Mouse (Mus musculus) erythroblast, embryonic 14.5 days (primary cell): ENCODE measurements around the gene Ralgapa1. TPM values are rescaled to one million over a fixed set of nuclear protein-coding genes. Genes with fewer than 3 reads are reported as not detected.
"Not testable (repeated sequence)": the region's sequence is repeated elsewhere in the genome, so short reads cannot be mapped to it uniquely, and the experiment has no call there.

Experiments
- H3K27me3 ChIP-seq: 2 replicates; pipeline ENCODE4 v1.6.1; 2012; ENCODE audit warnings: inconsistent platforms; ENCODE audit not compliant: control insufficient read depth
- H3K36me3 ChIP-seq: 2 replicates; pipeline ENCODE4 v1.6.1; 2012; ENCODE audit warnings: mild to moderate bottlenecking, inconsistent platforms; ENCODE audit not compliant: control insufficient read depth
- H3K4me1 ChIP-seq: 2 replicates; pipeline ENCODE4 v1.6.1; 2012; ENCODE audit warnings: inconsistent platforms; ENCODE audit not compliant: control insufficient read depth
- H3K4me3 ChIP-seq: replicated peaks from 2 replicates; pipeline ENCODE3; 2012; ENCODE audit warnings: moderate library complexity, mild to moderate bottlenecking, inconsistent platforms
- H3K9me3 ChIP-seq: 2 replicates; pipeline ENCODE4 v1.6.1; 2012; ENCODE audit warnings: low read length, inconsistent platforms, mixed read lengths; ENCODE audit not compliant: control insufficient read depth
- GATA1 ChIP-seq: IDR thresholded peaks from 2 replicates; pipeline ENCODE4 v1.6.1; 2012; ENCODE audit warnings: low read length, inconsistent platforms, mixed read lengths
- TAL1 ChIP-seq: IDR thresholded peaks from 3 replicates; pipeline ENCODE4 v1.6.1; 2012; ENCODE audit warnings: low read length, inconsistent platforms, mixed read lengths
- polyA plus RNA-seq: library from polyadenylated mRNA; stranded (reverse); fragments of >175 nt; gene quantifications from 2 replicates; pipeline ENCODE4 v1.2.3, GENCODE M21; 2012

Ralgapa1 gene
- polyA plus RNA-seq, 1 experiment, result 0.83 TPM

DNA sequence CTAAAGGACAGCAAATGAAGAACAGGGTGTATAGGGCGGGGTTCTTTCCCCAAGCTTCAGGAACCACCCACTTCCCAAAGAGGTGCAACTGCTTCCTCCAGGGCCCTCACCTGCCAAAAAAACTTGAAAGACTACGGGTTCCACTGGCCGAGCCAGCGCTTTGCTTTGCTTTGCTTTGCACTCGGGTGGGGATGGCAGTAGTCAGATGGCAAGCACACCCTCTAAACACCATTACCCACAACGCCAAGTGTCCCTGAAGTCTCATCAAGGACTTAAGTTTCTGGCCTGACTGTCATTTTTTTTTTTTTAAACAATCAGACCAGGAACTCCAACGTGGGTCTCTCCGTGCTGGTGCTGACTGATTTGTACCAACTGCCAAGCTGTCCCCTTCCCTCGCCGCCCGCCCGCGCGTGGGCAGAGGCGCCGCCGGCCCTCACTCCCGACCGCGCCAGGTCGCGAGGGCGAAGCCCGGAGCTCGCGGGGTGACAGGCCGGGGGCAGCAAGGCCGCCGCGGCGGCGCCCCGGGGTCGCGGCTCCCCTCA lies 777 bp downstream of the Ralgapa1 start:
- TF ChIP-seq GATA1 (no peak), TAL1 (no peak)
- Histone ChIP-seq H3K4me3 (peak overlapping the region; percentile 96), H3K27me3 (no peaks in the 10 kb centered on the region), H3K9me3 (no peaks in the 10 kb centered on the region), H3K4me1 (peaks cover 23% of the 10 kb centered on the region), H3K36me3 (no peaks in the 10 kb centered on the region)

DNA sequence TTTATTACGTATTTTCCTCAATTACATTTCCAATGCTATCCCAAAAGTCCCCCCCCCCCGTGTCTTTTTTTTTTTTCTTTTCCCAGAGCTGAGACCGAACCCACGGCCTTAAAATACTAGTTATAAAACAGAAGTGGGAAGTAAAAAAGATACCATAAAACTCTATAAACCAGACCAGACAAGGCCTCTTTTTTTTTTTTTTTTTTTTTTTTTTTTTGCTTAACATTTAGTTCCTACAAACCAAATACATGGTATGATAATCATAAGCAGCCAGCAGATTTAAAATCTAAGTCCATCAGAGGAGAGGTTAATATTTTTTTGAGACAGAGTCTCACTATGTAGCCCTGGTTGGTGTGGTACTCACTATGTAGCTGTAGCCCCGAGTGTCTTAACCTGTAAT lies 4.5 kb downstream of the Ralgapa1 start:
- H3K27me3 ChIP-seq, result no peaks in the 10 kb centered on the region
- H3K4me3 ChIP-seq, result no peak overlapping the region
- H3K9me3 ChIP-seq, result no peaks in the 10 kb centered on the region
- TF ChIP-seq TAL1 (no peak), GATA1 (no peak)
- peaks cover 2% of the 10 kb centered on the region; the same call in 1 of the 2 replicates for H3K36me3 ChIP-seq
- peaks cover 22% of the 10 kb centered on the region for H3K4me1 ChIP-seq

DNA sequence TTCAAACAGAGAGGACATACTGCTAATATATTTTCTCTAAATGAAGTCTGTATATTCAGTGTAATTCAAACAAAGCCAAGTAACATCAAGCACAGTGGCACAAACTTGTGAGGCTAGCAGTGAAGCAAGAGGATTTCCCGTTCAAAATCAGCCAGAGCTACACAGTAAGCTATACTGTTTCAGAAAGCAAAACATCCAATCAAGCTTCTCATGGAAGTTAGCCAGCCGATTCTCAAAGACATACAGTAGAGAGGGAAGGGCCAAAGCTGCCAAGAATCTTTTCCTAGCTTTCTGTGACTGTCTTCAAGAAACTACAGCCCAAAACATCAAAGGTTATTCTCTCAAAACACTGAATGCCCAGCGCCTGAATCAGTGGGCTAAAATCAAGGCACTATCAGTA lies 15.9 kb downstream of the Ralgapa1 start:
- H3K4me1 ChIP-seq, result peaks cover 4% of the 10 kb centered on the region
- H3K9me3 ChIP-seq, result no peaks in the 10 kb centered on the region
- TF ChIP-seq TAL1 (no peak), GATA1 (no peak)
- H3K4me3 ChIP-seq, result no peak overlapping the region
- H3K36me3 ChIP-seq, result no peaks in the 10 kb centered on the region; the same call in 1 of the 2 replicates
- no peaks in the 10 kb centered on the region for H3K27me3 ChIP-seq

DNA sequence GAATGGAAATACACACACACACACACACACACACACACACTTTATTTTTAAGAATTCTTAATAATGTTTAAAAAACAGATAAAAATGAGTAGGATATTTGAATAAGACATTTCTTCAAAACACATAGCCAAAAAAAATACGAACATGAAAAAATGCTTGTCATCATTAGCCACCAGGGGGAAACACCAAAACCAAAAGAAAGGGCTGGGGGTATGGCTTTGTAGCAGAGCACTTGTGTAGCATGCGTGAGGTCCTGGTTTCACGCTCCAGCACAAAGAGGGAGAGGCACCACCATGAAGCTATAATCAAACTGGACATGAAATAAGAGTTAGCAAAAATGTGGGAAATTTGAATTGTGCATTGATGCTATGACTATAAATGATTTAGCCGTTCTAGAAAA lies 19.8 kb downstream of the Ralgapa1 start:
- Histone ChIP-seq H3K4me1 (peaks cover 12% of the 10 kb centered on the region), H3K27me3 (no peaks in the 10 kb centered on the region), H3K9me3 (no peaks in the 10 kb centered on the region), H3K36me3 (peaks cover 2% of the 10 kb centered on the region), H3K4me3 (no peak overlapping the region)
- TF ChIP-seq TAL1 (no peak), GATA1 (no peak)

DNA sequence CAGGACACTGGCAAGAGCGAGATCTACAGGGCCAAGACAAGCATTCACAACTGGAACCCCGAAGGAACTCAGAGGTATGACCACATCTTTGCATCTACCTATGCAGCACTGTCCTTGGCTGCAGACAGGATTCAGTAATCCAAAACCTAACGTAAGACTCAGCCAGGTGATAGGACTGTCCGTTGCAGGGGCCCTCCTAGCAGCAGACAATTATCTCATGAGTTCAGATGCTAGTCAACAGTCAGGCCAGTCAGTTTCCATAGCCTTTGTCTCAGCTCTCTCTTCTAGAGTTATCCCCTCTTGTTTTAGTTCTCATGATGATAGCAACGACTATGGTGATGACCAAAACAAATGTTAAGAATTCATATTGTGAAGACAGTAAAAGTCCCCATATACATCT lies 20.8 kb downstream of the Ralgapa1 start:
- Histone ChIP-seq H3K4me1 (peaks cover 12% of the 10 kb centered on the region), H3K4me3 (no peak overlapping the region), H3K27me3 (no peaks in the 10 kb centered on the region), H3K36me3 (peaks cover 2% of the 10 kb centered on the region), H3K9me3 (no peaks in the 10 kb centered on the region)
- TF ChIP-seq TAL1 (no peak), GATA1 (no peak)

DNA sequence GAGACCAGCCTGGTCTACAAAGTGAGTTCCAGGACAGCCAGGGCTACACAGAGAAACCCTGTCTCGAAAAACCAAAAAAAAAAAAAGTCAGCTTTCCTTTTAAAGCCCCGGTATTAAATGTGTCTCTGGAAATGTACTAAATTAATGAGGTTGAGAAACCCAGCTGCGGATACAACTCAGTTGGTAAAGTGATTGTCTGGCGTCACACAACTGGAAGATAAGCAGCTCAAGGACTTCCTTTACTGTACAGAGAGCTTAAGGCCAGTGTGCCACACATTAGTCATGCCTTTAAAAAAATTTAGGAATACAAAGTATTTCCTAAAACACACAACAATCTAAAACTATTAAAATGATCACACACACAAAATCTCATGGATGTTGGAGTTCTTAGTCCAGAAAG lies 22.2 kb downstream of the Ralgapa1 start:
- peaks cover 12% of the 10 kb centered on the region for H3K4me1 ChIP-seq

DNA sequence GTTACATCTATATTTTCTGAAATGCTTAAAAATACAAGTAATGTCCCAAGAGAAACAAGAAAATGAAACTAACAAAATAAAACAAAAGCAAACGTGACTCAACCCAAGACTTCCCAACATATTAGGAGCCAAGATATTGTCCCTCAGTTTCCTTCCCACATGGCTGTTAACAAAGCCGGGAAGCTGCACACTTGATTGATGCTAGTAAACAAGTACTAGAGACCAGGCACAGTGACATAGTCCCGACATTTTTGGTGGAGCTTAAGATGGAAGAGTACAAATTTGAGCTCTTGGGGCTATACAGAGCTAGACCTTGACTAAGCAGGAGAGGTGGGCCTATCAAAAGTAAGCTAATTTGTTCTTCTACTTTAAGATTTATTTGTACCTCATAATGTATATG lies 23.9 kb downstream of the Ralgapa1 start:
- peaks cover 8% of the 10 kb centered on the region for H3K36me3 ChIP-seq
- no peaks in the 10 kb centered on the region for H3K9me3 ChIP-seq
- peaks cover 12% of the 10 kb centered on the region for H3K4me1 ChIP-seq
- no peak overlapping the region for H3K4me3 ChIP-seq
- no peaks in the 10 kb centered on the region for H3K27me3 ChIP-seq
- TF ChIP-seq GATA1 (no peak), TAL1 (no peak)

More for the DNA sequence above, 22.2 kb downstream of the Ralgapa1 start:
- peaks cover 6% of the 10 kb centered on the region for H3K36me3 ChIP-seq
- no peaks in the 10 kb centered on the region for H3K27me3 ChIP-seq
- no peaks in the 10 kb centered on the region for H3K9me3 ChIP-seq
- no peak for TF ChIP-seq TAL1
- no peak for TF ChIP-seq GATA1
- H3K4me3 ChIP-seq, result no peak overlapping the region

DNA sequence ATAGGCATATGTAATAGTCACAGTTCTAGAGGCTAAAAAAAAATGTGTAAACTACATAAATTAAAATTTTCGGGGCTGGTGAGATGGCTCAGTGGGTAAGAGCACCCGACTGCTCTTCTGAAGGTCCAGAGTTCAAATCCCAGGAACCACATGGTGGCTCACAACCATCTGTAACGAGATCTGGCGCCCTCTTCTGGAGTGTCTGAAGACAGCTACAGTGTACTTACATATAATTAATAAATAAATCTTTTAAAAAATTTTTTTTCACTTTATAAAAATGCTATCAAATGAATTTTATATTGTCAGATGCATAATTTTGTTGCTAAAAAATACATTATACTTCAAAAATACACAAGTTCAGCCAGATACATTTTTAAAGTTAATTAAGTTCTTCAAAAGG lies 26.5 kb downstream of the Ralgapa1 start:
- not testable (repeated sequence) for H3K4me3 ChIP-seq, H3K27me3 ChIP-seq, H3K36me3 ChIP-seq, H3K4me1 ChIP-seq, H3K9me3 ChIP-seq

DNA sequence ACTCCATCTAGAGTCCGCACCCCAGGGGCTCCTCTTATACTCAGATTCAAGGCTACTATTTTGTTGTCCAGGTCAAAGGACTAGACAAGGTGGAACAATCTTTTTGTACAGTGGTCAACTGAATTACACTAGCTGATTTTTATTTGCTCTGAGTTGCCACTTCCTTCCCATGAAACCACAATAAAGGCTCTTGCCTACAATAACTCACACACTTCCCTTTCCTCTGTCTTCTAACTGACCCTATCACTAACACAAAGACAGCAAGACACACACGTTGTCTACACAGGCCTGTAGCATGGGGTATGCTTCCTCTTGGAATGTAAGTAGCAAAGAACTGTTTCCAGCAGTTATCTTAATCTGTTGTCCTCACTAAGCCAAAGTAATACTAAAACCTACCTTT lies 35.7 kb downstream of the Ralgapa1 start:
- no peaks in the 10 kb centered on the region for H3K9me3 ChIP-seq
- H3K4me3 ChIP-seq, result no peak overlapping the region
- TF ChIP-seq TAL1 (no peak), GATA1 (no peak)
- peaks cover 27% of the 10 kb centered on the region for H3K36me3 ChIP-seq
- no peaks in the 10 kb centered on the region for H3K4me1 ChIP-seq
- H3K27me3 ChIP-seq, result no peaks in the 10 kb centered on the region

DNA sequence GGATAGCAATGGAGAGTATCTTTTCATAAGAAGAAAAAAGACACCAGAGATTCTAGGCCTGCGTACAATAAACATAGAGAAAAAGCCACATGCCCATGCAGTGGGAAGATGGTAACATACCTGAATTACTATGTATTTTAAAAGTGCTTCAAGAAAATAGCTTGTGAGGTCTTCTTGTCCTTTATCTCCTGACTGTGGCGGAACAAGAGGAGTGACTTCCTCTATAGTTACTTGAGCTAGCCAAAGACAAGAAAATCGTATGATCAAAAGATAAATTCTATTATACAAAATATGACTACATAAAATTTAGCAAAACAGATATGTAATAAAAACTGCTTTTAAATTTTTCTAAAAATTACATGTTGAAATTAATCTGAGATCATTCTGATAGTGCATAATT lies 38.3 kb downstream of the Ralgapa1 start:
- no peaks in the 10 kb centered on the region for H3K27me3 ChIP-seq
- H3K4me1 ChIP-seq, result no peaks in the 10 kb centered on the region
- H3K4me3 ChIP-seq, result no peak overlapping the region
- TF ChIP-seq TAL1 (no peak), GATA1 (no peak)
- H3K9me3 ChIP-seq, result no peaks in the 10 kb centered on the region
- peaks cover 26% of the 10 kb centered on the region for H3K36me3 ChIP-seq
